Mouse (Mus musculus) bone marrow, adult 2 months (tissue): ENCODE measurements around the gene Slc35f6. TPM values are rescaled to one million over a fixed set of nuclear protein-coding genes. Genes with fewer than 3 reads are reported as not detected.
"Not testable (repeated sequence)": the region's sequence is repeated elsewhere in the genome, so short reads cannot be mapped to it uniquely, and the experiment has no call there.

Source experiments
- H3K27ac ChIP-seq: fragments of 200-500 bp; 2 replicates; pipeline ENCODE4 v1.5.1; 2012; ENCODE audit warnings: low read depth, mild to moderate bottlenecking, control low read depth, inconsistent platforms, low read length; ENCODE audit not compliant: control insufficient read depth, poor library complexity, insufficient read depth
- H3K4me1 ChIP-seq: fragments of 200-500 bp; 2 replicates; pipeline ENCODE4 v1.6.1; 2011; ENCODE audit warnings: low read length; ENCODE audit not compliant: control insufficient read depth, insufficient read depth
- H3K4me3 ChIP-seq: fragments of 200-500 bp; replicated peaks from 2 replicates; pipeline ENCODE3; 2011; ENCODE audit warnings: mild to moderate bottlenecking, low read depth, low read length, control low read depth; ENCODE audit not compliant: control insufficient read depth
- CTCF ChIP-seq: fragments of 200-500 bp; IDR thresholded peaks from 2 replicates; pipeline ENCODE4 v1.5.1; 2011; ENCODE audit warnings: low read length, control low read depth; ENCODE audit not compliant: control insufficient read depth, insufficient read depth
- POLR2A ChIP-seq: fragments of 200-500 bp; IDR thresholded peaks from 2 replicates; pipeline ENCODE4 v1.6.1; 2011; ENCODE audit warnings: low read depth, mild to moderate bottlenecking, control low read depth, low read length, borderline replicate concordance; ENCODE audit not compliant: control insufficient read depth
- WGBS: fragments of 180-500 bp; shearing (Covaris S2); methylation state at CpG from one replicate; pipeline ENCODE4 v1.1.7; 2018; 5-methylcytosine and 5-hydroxymethylcytosine counted together
- polyA plus RNA-seq: library from polyadenylated mRNA; stranded (reverse); fragments of >200 nt; gene quantifications from 2 replicates; pipeline ENCODE4 v1.2.4, GENCODE M21; 2011; ENCODE audit warnings: low replicate concordance; ENCODE audit not compliant: missing spikeins, insufficient read depth, insufficient read length

The Slc35f6 gene
- polyA plus RNA-seq, 1 experiment = 17.0 TPM

DNA sequence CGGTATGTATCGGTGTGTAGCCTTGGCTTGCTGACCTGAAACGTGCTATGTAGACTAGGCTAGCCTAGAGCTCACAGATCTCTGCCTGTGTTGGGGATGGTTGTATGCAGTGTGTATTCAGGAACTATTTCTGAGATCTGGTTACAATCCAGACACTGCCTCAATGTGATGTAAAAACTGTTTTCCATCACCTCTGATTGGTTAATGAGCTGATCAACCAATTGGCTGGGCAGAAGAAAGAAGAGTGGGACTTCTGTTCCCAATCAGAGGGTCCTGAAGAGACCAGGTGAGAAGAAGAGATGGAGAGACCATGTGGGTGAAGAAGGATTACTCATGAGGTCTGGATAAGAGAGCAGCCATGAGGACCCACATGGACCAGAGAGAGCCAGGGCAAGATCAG is 20.0 kb downstream of the Slc35f6 start:
- under 1% methylated on average over 3 of the region's 3 CpGs for WGBS
- no peak for TF ChIP-seq CTCF
- no peak for TF ChIP-seq POLR2A
- peak overlapping the region; percentile 11; the same call in 1 of the 2 replicates for H3K27ac ChIP-seq

DNA sequence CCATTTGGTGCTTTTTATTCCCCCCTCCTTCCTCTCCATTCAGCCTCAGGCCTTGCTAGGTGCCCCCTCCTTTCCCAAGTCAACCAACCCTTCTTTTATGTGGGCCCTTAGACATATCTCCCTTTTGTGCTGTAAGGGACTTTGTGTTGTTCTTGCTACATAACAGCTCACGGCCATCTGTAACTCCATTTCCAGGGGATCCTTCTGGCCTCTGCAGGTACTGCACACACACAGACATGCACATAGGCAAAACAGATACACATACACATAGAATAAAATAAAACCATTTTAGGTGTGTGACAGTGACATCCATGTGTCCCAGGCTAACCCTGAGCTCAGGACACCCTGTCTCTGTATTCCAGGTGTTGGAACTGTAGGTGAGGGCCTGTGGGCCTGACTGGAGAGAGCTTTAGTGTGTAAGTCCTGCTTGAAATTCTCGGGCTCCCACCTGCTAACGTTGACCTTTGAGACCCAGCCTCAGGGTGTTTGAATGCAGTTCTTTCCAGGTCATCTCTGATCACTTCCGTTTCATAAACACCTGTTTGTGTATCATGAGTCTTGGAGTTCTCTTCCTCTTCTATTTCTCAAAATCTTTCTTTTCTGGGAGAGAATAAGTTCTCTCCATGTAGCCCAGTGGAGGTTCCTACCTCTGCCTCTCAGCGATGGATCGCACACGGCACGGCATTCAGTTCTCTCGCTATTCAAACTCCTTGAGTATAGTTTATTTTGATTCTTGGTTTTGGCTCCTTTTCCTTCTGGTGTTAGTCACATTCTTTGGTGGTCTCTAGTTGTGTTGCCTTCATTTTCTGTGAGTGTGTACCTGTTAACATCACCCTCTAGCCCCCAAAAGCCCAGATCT is 21.1 kb downstream of the Slc35f6 start:
- WGBS = 85% methylated on average over 9 of the region's 9 CpGs
- H3K4me3 ChIP-seq = peak overlapping the region; percentile 58
- H3K27ac ChIP-seq = no peak overlapping the region

More for the DNA sequence above, 20.0 kb downstream of the Slc35f6 start:
- Histone ChIP-seq H3K4me3 (peak overlapping the region; percentile 87), H3K4me1 (no peaks in the 10 kb centered on the region; the same call in 1 of the 2 replicates)

GRCm38 (mm10) chr5:30669496-30669830 is 21.7 kb downstream of the Slc35f6 start:
- no peak overlapping the region for H3K27ac ChIP-seq
- 71% methylated on average over 3 of the region's 3 CpGs for WGBS
- TF ChIP-seq POLR2A (no peak), CTCF (no peak)
- peak overlapping the region; percentile 28 for H3K4me3 ChIP-seq
- no peaks in the 10 kb centered on the region; the same call in 1 of the 2 replicates for H3K4me1 ChIP-seq

More for the DNA sequence above, 21.1 kb downstream of the Slc35f6 start:
- H3K4me1 ChIP-seq = no peaks in the 10 kb centered on the region; the same call in 1 of the 2 replicates
- TF ChIP-seq POLR2A (no peak), CTCF (no peak)

DNA sequence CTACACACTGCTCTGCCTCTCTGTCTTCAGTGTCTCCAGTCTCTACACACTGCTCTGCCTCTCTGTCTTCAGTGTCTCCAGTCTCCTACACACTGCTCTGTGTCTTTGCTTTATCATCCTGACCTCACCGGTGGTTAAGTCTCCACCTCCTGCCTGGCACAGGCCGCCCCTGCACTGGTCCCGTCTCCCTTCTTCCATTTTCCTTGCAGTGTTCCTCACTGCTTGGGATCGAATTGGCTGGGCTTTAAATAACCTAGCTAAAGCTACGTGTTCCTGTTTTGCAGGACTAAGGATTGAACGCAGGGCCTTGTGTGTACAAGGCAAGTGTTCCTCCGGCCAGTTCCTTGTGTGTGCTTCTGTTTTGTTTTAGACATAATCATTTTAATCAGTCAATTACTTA is 22.4 kb downstream of the Slc35f6 start:
- no peak for TF ChIP-seq CTCF
- WGBS = 73% methylated on average over 7 of the region's 7 CpGs
- no peak overlapping the region for H3K27ac ChIP-seq
- no peak overlapping the region for H3K4me3 ChIP-seq
- no peaks in the 10 kb centered on the region; the same call in 1 of the 2 replicates for H3K4me1 ChIP-seq

DNA sequence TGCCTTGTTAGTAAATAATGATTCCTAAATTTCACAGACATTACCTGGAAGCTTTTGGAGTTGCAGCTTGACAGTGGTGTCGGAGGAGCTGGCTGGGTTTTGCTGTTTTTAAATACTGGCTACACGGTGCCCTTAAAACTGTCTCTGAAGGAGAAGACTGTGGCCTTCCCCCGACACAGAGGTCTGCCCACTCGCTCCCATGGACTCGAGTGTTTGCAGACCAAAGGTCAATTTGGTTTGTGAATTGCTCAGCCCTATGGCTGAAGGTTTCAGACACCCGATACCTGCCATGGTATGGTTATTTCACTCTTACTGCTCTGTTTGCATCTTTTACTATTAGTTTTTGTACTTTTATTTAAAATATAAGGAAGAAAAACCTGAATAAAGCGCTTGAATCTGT is 26.3 kb downstream of the Slc35f6 start:
- 86% methylated on average over 7 of the region's 7 CpGs for WGBS
- no peak overlapping the region for H3K4me3 ChIP-seq
- H3K4me1 ChIP-seq = no peaks in the 10 kb centered on the region; the same call in 1 of the 2 replicates
- TF ChIP-seq POLR2A = no peak
- TF ChIP-seq CTCF = no peak
- no peak overlapping the region for H3K27ac ChIP-seq

DNA sequence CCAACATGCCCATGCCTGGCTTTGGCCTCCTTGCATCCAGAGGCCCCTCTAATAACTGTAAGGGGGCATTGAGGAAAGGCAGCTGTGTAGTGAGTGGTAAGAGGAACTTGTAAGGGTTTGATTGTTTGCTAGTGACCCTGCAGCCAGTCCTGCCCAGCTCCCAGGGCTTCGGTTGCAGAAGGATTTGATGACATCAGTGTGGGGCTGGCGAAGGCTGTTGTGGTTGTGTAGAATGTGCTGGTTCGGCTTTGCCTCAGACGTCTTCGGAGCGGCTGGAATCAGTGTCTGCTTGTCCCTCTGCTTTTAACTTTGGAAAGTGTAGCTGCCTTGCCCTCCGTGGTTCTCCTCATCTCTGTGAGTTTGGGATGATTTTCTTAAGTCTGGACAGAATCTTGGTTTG is 29.1 kb downstream of the Slc35f6 start:
- Histone ChIP-seq H3K4me3 (no peak overlapping the region), H3K4me1 (no peaks in the 10 kb centered on the region), H3K27ac (no peak overlapping the region)
- WGBS = 88% methylated on average over 7 of the region's 7 CpGs
- TF ChIP-seq POLR2A = no peak
- no peak for TF ChIP-seq CTCF

- H3K4me3 ChIP-seq, H3K4me1 ChIP-seq, H3K27ac ChIP-seq: not testable (repeated sequence)
- WGBS = 86% methylated on average over 3 of the region's 3 CpGs
Measured at GRCm38 (mm10) chr5:30678069-30678468, 30.3 kb downstream of the Slc35f6 start.

- TF ChIP-seq CTCF (no peak), POLR2A (no peak)
- Histone ChIP-seq H3K4me3 (no peak overlapping the region), H3K4me1 (no peaks in the 10 kb centered on the region), H3K27ac (no peak overlapping the region)
- WGBS = 91% methylated on average over 4 of the region's 4 CpGs
Measured at GRCm38 (mm10) chr5:30678722-30679296, 31.1 kb downstream of the Slc35f6 start.
